Mouse (Mus musculus): ENCODE measurements around the gene Ube3a.

DNA sequence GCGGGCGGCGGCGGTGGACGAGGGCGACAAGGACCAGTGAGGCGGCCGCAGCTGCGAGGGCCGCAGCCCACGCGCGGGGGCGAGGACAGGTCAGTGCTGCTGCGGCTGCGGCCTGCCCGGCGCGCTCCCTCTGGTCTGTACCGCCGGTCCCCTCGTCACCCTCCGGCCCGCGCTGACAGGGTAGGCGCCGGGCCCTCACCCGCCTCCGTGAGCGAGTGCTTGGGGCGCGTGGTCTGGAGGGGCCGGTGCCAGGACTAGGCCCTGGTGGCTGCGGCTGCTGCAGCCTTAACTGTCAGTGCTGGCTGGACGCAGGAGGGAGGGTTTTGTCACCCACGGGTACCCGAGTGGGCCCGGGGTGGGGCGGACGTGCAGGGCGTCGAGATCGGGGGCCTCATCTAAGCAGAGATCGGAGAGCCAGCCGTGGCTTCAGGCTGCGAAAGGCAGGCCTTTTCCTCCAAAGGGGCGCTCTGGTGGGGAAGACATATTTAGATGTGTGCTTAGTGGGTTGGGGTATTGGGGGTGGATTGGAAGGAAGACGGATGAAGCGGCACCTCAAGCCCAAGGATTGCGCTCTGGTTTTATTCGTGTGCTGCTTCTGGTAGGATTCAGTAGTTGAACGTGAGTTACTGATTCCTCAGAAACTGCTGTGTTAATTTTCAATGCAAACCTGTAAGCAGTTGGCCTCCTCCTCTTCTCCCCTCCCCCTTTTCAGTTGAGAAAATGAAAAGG lies 797 bp downstream of the Ube3a start:
- TF ChIP-seq GATA1 (IDR thresholded peaks at IDR 0.05; ENCODE audit: low read length) (no peak), TAL1 (IDR thresholded peaks at IDR 0.05; ENCODE audit: low read length) (no peak)

Data from erythroblast, embryonic 14.5 days (primary cell).